Mouse (Mus musculus) CH12.LX (cell line): Measurements from ENCODE around the gene Pdgfra.

Experiments
- CTCF ChIP-seq, 2 experiments: IDR thresholded peaks in 1 of 2; conservative IDR thresholded peaks in 1 of 2; 2 replicates each; pipeline ENCODE4 v1.5.1; 2011 to 2012; ENCODE audit warnings: low read depth in 2 of 2, low read length in 2 of 2, improper control_type of control experiment in 1 of 2, inconsistent platforms in 1 of 2, mild to moderate bottlenecking in 1 of 2, moderate library complexity in 1 of 2
- MYC ChIP-seq: IDR thresholded peaks from 2 replicates; pipeline ENCODE4 v1.6.1; 2011; ENCODE audit warnings: low read depth, mild to moderate bottlenecking, improper control_type of control experiment, low read length
- POLR2A ChIP-seq: IDR thresholded peaks from 2 replicates; pipeline ENCODE4 v1.6.1; 2011; ENCODE audit warnings: low read depth, mild to moderate bottlenecking, improper control_type of control experiment, low read length
- USF1 ChIP-seq: IDR thresholded peaks from 2 replicates; pipeline ENCODE4 v1.6.1; 2014; ENCODE audit warnings: low read depth, mild to moderate bottlenecking, inconsistent platforms, low read length, improper control_type of control experiment
- ZC3H11A ChIP-seq: IDR thresholded peaks from 2 replicates; pipeline ENCODE4 v1.6.1; 2012; ENCODE audit warnings: low read depth, mild to moderate bottlenecking, inconsistent platforms, low read length, improper control_type of control experiment

DNA sequence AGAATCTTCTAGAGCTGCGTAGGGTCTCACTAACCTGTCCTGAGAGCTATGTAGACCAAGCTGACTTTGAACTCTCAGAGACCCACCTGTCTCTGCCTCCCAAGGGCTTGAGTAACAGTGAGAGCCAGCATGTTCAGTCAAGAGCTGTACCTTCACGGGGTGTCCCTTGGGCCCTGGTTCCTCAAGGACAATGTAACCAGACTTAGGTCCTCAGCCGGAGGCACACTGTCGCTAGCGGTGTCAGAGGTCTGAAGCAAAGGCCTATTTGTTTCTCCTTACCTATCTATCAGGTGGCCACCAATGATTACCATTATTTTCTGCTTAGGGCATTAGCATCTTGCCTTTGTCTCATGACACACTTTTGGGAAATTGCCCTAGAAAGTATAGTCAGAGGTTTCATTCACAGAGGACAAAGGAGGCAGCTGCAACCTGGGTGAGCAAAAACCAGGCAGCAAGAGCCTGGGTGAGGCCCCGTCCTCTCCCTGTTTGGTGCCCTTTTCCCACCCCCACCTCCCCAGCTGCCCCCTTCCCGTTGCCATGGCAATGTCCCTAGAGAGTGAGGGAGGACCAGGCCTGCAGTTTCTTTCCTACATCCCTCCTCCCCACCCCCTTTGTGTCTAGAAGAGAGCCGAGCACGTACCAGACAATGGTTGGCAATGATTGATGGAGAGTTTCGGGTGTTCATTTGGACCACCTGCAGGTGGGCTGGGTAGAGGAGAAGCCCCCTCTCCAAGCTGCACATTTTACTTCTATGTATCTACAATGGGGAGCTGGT lies 70.6 kb downstream of the Pdgfra start:
- TF ChIP-seq CTCF (conservative IDR thresholded peaks at IDR 0.05 in 1 of 2, IDR thresholded peaks at IDR 0.05 in 1 of 2; ENCODE audit: low read depth in 2 of 2, low read length in 2 of 2) = no peak
- no peak for TF ChIP-seq USF1
- no peak for TF ChIP-seq ZC3H11A
- TF ChIP-seq POLR2A = no peak
- no peak for TF ChIP-seq MYC
